Mouse (Mus musculus): ENCODE results near the gene Adcy2. TPM values are rescaled to one million over a fixed set of nuclear protein-coding genes. Genes with fewer than 3 reads are reported as not detected.
A peak's percentile ranks its signal among the peaks of the same experiment; 100 is the strongest.

The Adcy2 gene
- polyA plus RNA-seq, 2 experiments: 0.33 to 0.38 TPM

GRCm38 (mm10) chr13:68642786-68643185 lies 356.6 kb downstream of the Adcy2 start:
- WGBS (ENCODE audit: insufficient replicate concordance): 67% methylated on average over 1 of the region's 1 CpGs

GRCm38 (mm10) chr13:68627041-68627440 lies 372.3 kb downstream of the Adcy2 start:
- DNase-seq (ENCODE audit: low read depth in 3 of 3, low spot score in 3 of 3) (no peak), ATAC-seq (ENCODE audit: insufficient read depth) (no peak)
- no peaks in the 10 kb centered on the region for H3K27me3 ChIP-seq (ENCODE audit: control insufficient read depth, insufficient read depth, low read length)
- TF ChIP-seq CTCF (IDR thresholded peaks at IDR 0.05; ENCODE audit: low read depth) (no peak), EP300 (IDR thresholded peaks at IDR 0.05; ENCODE audit: low read depth) (no peak)
- H3K4me1 ChIP-seq (replicated peaks; ENCODE audit: control insufficient read depth in 2 of 2, insufficient read depth in 2 of 2, low read length in 1 of 2): no peaks in the 10 kb centered on the region
- no peaks in the 10 kb centered on the region for H3K36me3 ChIP-seq (replicated peaks; ENCODE audit: control insufficient read depth, insufficient read depth, low read depth)
- H3K27ac ChIP-seq: no peak overlapping the region
- H3K9ac ChIP-seq (replicated peaks): no peak overlapping the region
- no peaks in the 10 kb centered on the region for H3K9me3 ChIP-seq (ENCODE audit: control insufficient read depth, low read length)
- 52% methylated on average over 3 of the region's 3 CpGs for WGBS (ENCODE audit: insufficient replicate concordance)
- no peak overlapping the region for H3K4me3 ChIP-seq (ENCODE audit: insufficient read depth in 1 of 2, low read depth in 2 of 2, low read length in 2 of 2)
- no peak overlapping the region for H3K4me2 ChIP-seq (ENCODE audit: low read depth)

More at GRCm38 (mm10) chr13:68642786-68643185, 356.6 kb downstream of the Adcy2 start:
- H3K4me2 ChIP-seq (ENCODE audit: low read depth): no peak overlapping the region
- no peaks in the 10 kb centered on the region for H3K36me3 ChIP-seq (replicated peaks; ENCODE audit: control insufficient read depth, insufficient read depth, low read depth)
- no peaks in the 10 kb centered on the region for H3K27me3 ChIP-seq (ENCODE audit: control insufficient read depth, insufficient read depth, low read length)
- ATAC-seq (ENCODE audit: insufficient read depth) (no peak), DNase-seq (ENCODE audit: low read depth in 3 of 3, low spot score in 3 of 3) (no peak)
- H3K4me1 ChIP-seq (replicated peaks; ENCODE audit: control insufficient read depth in 2 of 2, insufficient read depth in 2 of 2, low read length in 1 of 2): no peaks in the 10 kb centered on the region
- H3K4me3 ChIP-seq (ENCODE audit: insufficient read depth in 1 of 2, low read depth in 2 of 2, low read length in 2 of 2): no peak overlapping the region
- H3K9me3 ChIP-seq (ENCODE audit: control insufficient read depth, low read length): no peaks in the 10 kb centered on the region
- TF ChIP-seq CTCF (IDR thresholded peaks at IDR 0.05; ENCODE audit: low read depth): no peak
- no peak for TF ChIP-seq EP300 (IDR thresholded peaks at IDR 0.05; ENCODE audit: low read depth)
- H3K9ac ChIP-seq (replicated peaks): no peak overlapping the region
- no peak overlapping the region for H3K27ac ChIP-seq

- no peak for ATAC-seq (ENCODE audit: insufficient read depth)
Measured at GRCm38 (mm10) chr13:68622792-68623191, 376.5 kb downstream of the Adcy2 start.

GRCm38 (mm10) chr13:68607652-68608405 lies 391.5 kb downstream of the Adcy2 start:
- ATAC-seq (ENCODE audit: insufficient read depth) (no peak), DNase-seq (ENCODE audit: low read depth in 3 of 3, low spot score in 3 of 3) (no peak)
- no peak overlapping the region for H3K27ac ChIP-seq
- H3K9ac ChIP-seq (replicated peaks): no peak overlapping the region
- H3K9me3 ChIP-seq (ENCODE audit: control insufficient read depth, low read length): no peaks in the 10 kb centered on the region
- H3K27me3 ChIP-seq (ENCODE audit: control insufficient read depth, insufficient read depth, low read length): no peaks in the 10 kb centered on the region
- H3K4me1 ChIP-seq (replicated peaks; ENCODE audit: control insufficient read depth in 2 of 2, insufficient read depth in 2 of 2, low read length in 1 of 2): no peaks in the 10 kb centered on the region
- TF ChIP-seq CTCF (IDR thresholded peaks at IDR 0.05; ENCODE audit: low read depth) (no peak), EP300 (IDR thresholded peaks at IDR 0.05; ENCODE audit: low read depth) (no peak)
- H3K4me2 ChIP-seq (ENCODE audit: low read depth): no peak overlapping the region; the same call in 1 of the 2 replicates
- no peaks in the 10 kb centered on the region for H3K36me3 ChIP-seq (replicated peaks; ENCODE audit: control insufficient read depth, insufficient read depth, low read depth)
- H3K4me3 ChIP-seq (ENCODE audit: insufficient read depth in 1 of 2, low read depth in 2 of 2, low read length in 2 of 2): no peak overlapping the region; a peak in 1 of 4 replicates
- 40% methylated on average over 21 of the region's 21 CpGs for WGBS (ENCODE audit: insufficient replicate concordance)

More at GRCm38 (mm10) chr13:68622792-68623191, 376.5 kb downstream of the Adcy2 start:
- no peak overlapping the region for H3K27ac ChIP-seq
- no peak overlapping the region for H3K9ac ChIP-seq (replicated peaks)
- no peaks in the 10 kb centered on the region for H3K4me1 ChIP-seq (replicated peaks; ENCODE audit: control insufficient read depth in 2 of 2, insufficient read depth in 2 of 2, low read length in 1 of 2)
- no peaks in the 10 kb centered on the region for H3K36me3 ChIP-seq (replicated peaks; ENCODE audit: control insufficient read depth, insufficient read depth, low read depth)
- H3K9me3 ChIP-seq (ENCODE audit: control insufficient read depth, low read length): no peaks in the 10 kb centered on the region
- H3K4me3 ChIP-seq (ENCODE audit: insufficient read depth in 1 of 2, low read depth in 2 of 2, low read length in 2 of 2): no peak overlapping the region
- TF ChIP-seq EP300 (IDR thresholded peaks at IDR 0.05; ENCODE audit: low read depth) (no peak), CTCF (IDR thresholded peaks at IDR 0.05; ENCODE audit: low read depth) (no peak)
- no peak overlapping the region for H3K4me2 ChIP-seq (ENCODE audit: low read depth)
- 44% methylated on average over 6 of the region's 6 CpGs for WGBS (ENCODE audit: insufficient replicate concordance)
- no peak for DNase-seq (ENCODE audit: low read depth in 3 of 3, low spot score in 3 of 3)
- no peaks in the 10 kb centered on the region for H3K27me3 ChIP-seq (ENCODE audit: control insufficient read depth, insufficient read depth, low read length)

GRCm38 (mm10) chr13:68605689-68606126 lies 393.6 kb downstream of the Adcy2 start:
- Histone ChIP-seq H3K36me3 (replicated peaks; ENCODE audit: control insufficient read depth, insufficient read depth, low read depth) (no peaks in the 10 kb centered on the region), H3K27me3 (ENCODE audit: control insufficient read depth, insufficient read depth, low read length) (no peaks in the 10 kb centered on the region), H3K27ac (no peak overlapping the region), H3K9ac (replicated peaks) (no peak overlapping the region), H3K4me2 (ENCODE audit: low read depth) (peak overlapping the region; percentile 8), H3K4me1 (replicated peaks; ENCODE audit: control insufficient read depth in 2 of 2, insufficient read depth in 2 of 2, low read length in 1 of 2) (no peaks in the 10 kb centered on the region), H3K4me3 (ENCODE audit: insufficient read depth in 1 of 2, low read depth in 2 of 2, low read length in 2 of 2) (peak overlapping the region in 1 of 2 experiments; percentile 15; a peak in 1 of 4 replicates), H3K9me3 (ENCODE audit: control insufficient read depth, low read length) (no peaks in the 10 kb centered on the region)
- 2% methylated on average over 10 of the region's 11 CpGs for WGBS (ENCODE audit: insufficient replicate concordance)
- ATAC-seq (ENCODE audit: insufficient read depth): peak; percentile 74; the same call in 1 of the 2 replicates
- TF ChIP-seq EP300 (IDR thresholded peaks at IDR 0.05; ENCODE audit: low read depth): no peak
- TF ChIP-seq CTCF (IDR thresholded peaks at IDR 0.05; ENCODE audit: low read depth): 0 out of 2 replicates have a peak, but pooled peaks have one; percentile 6
- no peak for DNase-seq (ENCODE audit: low read depth in 3 of 3, low spot score in 3 of 3)

Measured in liver, embryonic 14.5 days (tissue).